Mouse (Mus musculus) left cerebral cortex, adult 8-10 months (tissue): ENCODE data around the gene Mblac2. TPM values are rescaled to one million over a fixed set of nuclear protein-coding genes. Genes with fewer than 3 reads are reported as not detected.
"Not testable (repeated sequence)": the region's sequence is repeated elsewhere in the genome, so short reads cannot be mapped to it uniquely, and the experiment has no call there.

Experiments used
- DNase-seq, 2 experiments: peaks; one replicate each; pipeline ENCODE4 v3.0.0; 2022; ENCODE audit warnings: low spot score in 2 of 2
- total RNA-seq, 4 experiments: library from RNA; stranded (reverse); gene quantifications; 2 replicates each; pipeline ENCODE4 v1.2.4; 2022

Mblac2 gene
- 10 to 100 TPM; 19.8 to 21.8 (median 21.3) TPM for total RNA-seq

GRCm38 (mm10) chr13:81710775-81711545, at the start of gene Mblac2, which contains the start of gene Polr3g:
Gene Mblac2 (plus strand): TSS chr13:81711341.
Gene Polr3g (minus strand): TSS chr13:81711013.
- DNase-seq: peak; percentile 93 to 94

GRCm38 (mm10) chr13:81663566-81664330, 47.4 kb upstream of the Mblac2 start:
- DNase-seq: no peak

GRCm38 (mm10) chr13:81664331-81664698, 46.8 kb upstream of the Mblac2 start:
- DNase-seq: no peak

GRCm38 (mm10) chr13:81667713-81668112, 43.4 kb upstream of the Mblac2 start:
- DNase-seq: no peak

GRCm38 (mm10) chr13:81675333-81675732, 35.8 kb upstream of the Mblac2 start:
- DNase-seq: no peak

GRCm38 (mm10) chr13:81683107-81683506, 28.0 kb upstream of the Mblac2 start:
- DNase-seq: no peak

GRCm38 (mm10) chr13:81684258-81684657, 26.9 kb upstream of the Mblac2 start:
- DNase-seq: no peak

- DNase-seq: no peak
Measured at GRCm38 (mm10) chr13:81684884-81685283, 26.3 kb upstream of the Mblac2 start.

- no peak for DNase-seq
Measured at GRCm38 (mm10) chr13:81689587-81689986, 21.6 kb upstream of the Mblac2 start.

GRCm38 (mm10) chr13:81690477-81690876, 20.7 kb upstream of the Mblac2 start:
- DNase-seq: no peak

GRCm38 (mm10) chr13:81691606-81692005, 19.5 kb upstream of the Mblac2 start:
- DNase-seq: peak in 1 of 2 experiments; percentile 22

GRCm38 (mm10) chr13:81694446-81694845, 16.7 kb upstream of the Mblac2 start:
- no peak for DNase-seq

GRCm38 (mm10) chr13:81703148-81703547, 8.0 kb upstream of the Mblac2 start:
- DNase-seq: no peak

- DNase-seq: no peak
Measured at GRCm38 (mm10) chr13:81703621-81704020, 7.5 kb upstream of the Mblac2 start.

- no peak for DNase-seq
Measured at GRCm38 (mm10) chr13:81706311-81706710, 4.8 kb upstream of the Mblac2 start.

- DNase-seq: no peak
Measured at GRCm38 (mm10) chr13:81709805-81710204, 1.3 kb upstream of the Mblac2 start.

GRCm38 (mm10) chr13:81710266-81710665, 875 bp upstream of the Mblac2 start:
- DNase-seq: no peak

- DNase-seq: peak; percentile 22 to 36
Measured at GRCm38 (mm10) chr13:81711546-81712371, 618 bp downstream of the Mblac2 start.

GRCm38 (mm10) chr13:81713896-81714295, 2.8 kb downstream of the Mblac2 start:
- DNase-seq: no peak

GRCm38 (mm10) chr13:81728141-81728540, 17.0 kb downstream of the Mblac2 start:
- DNase-seq: not testable (repeated sequence)

- no peak for DNase-seq
Measured at GRCm38 (mm10) chr13:81729102-81729501, 18.0 kb downstream of the Mblac2 start.

- no peak for DNase-seq
Measured at GRCm38 (mm10) chr13:81730362-81730761, 19.2 kb downstream of the Mblac2 start.
